Mouse (Mus musculus): ENCODE data around the gene Maco1. TPM values are rescaled to one million over a fixed set of nuclear protein-coding genes. Genes with fewer than 3 reads are reported as not detected.
A peak's percentile ranks its signal among the peaks of the same experiment; 100 is the strongest.
"Not testable (repeated sequence)": the region's sequence is repeated elsewhere in the genome, so short reads cannot be mapped to it uniquely, and the experiment has no call there.

The Maco1 gene
- total RNA-seq, 2 experiments from 2014 or later, result 22.1 to 25.5 TPM

- DNase-seq; intact Hi-C loops (cut with DNase I): not testable (repeated sequence)
These were observed 27.3 kb downstream of the Maco1 start for GRCm38 (mm10) chr4:134825864-134826263.

- DNase-seq, result no peak
- intact Hi-C loops (cut with DNase I), result loop anchor here (5.0 kb wide), 1 partner anchor 54 kb away; no protein-coding TSS in a partner anchor
These were observed 29.6 kb downstream of the Maco1 start for GRCm38 (mm10) chr4:134823560-134823959.

- DNase-seq, result no peak
These were observed 32.1 kb downstream of the Maco1 start for GRCm38 (mm10) chr4:134821061-134821460.

GRCm38 (mm10) chr4:134817706-134818105, 35.4 kb downstream of the Maco1 start:
- intact Hi-C loops (cut with DNase I), result no loop called here
- no peak for DNase-seq

More at GRCm38 (mm10) chr4:134821061-134821460, 32.1 kb downstream of the Maco1 start:
- intact Hi-C loops (cut with DNase I), result loop anchor here (5.0 kb wide), 1 partner anchor 56 kb away; no protein-coding TSS in a partner anchor

GRCm38 (mm10) chr4:134814229-134814571, 38.9 kb downstream of the Maco1 start:
- intact Hi-C loops (cut with DNase I), result no loop called here
- DNase-seq, result peak in 1 of 2 experiments; percentile 38

GRCm38 (mm10) chr4:134813406-134814228, 39.5 kb downstream of the Maco1 start:
- DNase-seq, result no peak
- intact Hi-C loops (cut with DNase I), result no loop called here

- intact Hi-C loops (cut with DNase I), result no loop called here
- DNase-seq, result peak; percentile 82 to 89
These were observed 48.4 kb downstream of the Maco1 start for GRCm38 (mm10) chr4:134804765-134805164.

- intact Hi-C loops (cut with DNase I), result no loop called here
- no peak for DNase-seq
These were observed 50.4 kb downstream of the Maco1 start for GRCm38 (mm10) chr4:134802765-134803164.

- intact Hi-C loops (cut with DNase I), result no loop called here
- DNase-seq, result no peak
These were observed 51.0 kb downstream of the Maco1 start for GRCm38 (mm10) chr4:134802155-134802554.

- intact Hi-C loops (cut with DNase I), result no loop called here
- DNase-seq, result no peak
These were observed 52.5 kb downstream of the Maco1 start for GRCm38 (mm10) chr4:134800693-134801092.

- intact Hi-C loops (cut with DNase I), result no loop called here
- DNase-seq, result no peak
These were observed 53.0 kb downstream of the Maco1 start for GRCm38 (mm10) chr4:134800098-134800497.

- peak; percentile 81 to 84 for DNase-seq
- intact Hi-C loops (cut with DNase I), result loop anchor here (5.0 kb wide), 1 partner anchor 257 kb away; no protein-coding TSS in a partner anchor
These were observed 53.9 kb downstream of the Maco1 start for GRCm38 (mm10) chr4:134799272-134799671.

- intact Hi-C loops (cut with DNase I), result loop anchor here (5.0 kb wide), 1 partner anchor 257 kb away; no protein-coding TSS in a partner anchor
- no peak for DNase-seq
These were observed 54.3 kb downstream of the Maco1 start for GRCm38 (mm10) chr4:134798861-134799260.

- no peak for DNase-seq
- intact Hi-C loops (cut with DNase I), result loop anchor here (5.0 kb wide), 1 partner anchor 255 kb away; no protein-coding TSS in a partner anchor
These were observed 55.5 kb downstream of the Maco1 start for GRCm38 (mm10) chr4:134797621-134798020.

GRCm38 (mm10) chr4:134796581-134797361, 56.4 kb downstream of the Maco1 start:
- DNase-seq, result no peak
- intact Hi-C loops (cut with DNase I), result loop anchor here (5.0 kb wide), 1 partner anchor 254 kb away; no protein-coding TSS in a partner anchor

GRCm38 (mm10) chr4:134795819-134796485, 57.2 kb downstream of the Maco1 start:
- intact Hi-C loops (cut with DNase I), result loop anchor here (5.0 kb wide), 1 partner anchor 254 kb away; no protein-coding TSS in a partner anchor
- no peak for DNase-seq

GRCm38 (mm10) chr4:134794959-134795358, 58.2 kb downstream of the Maco1 start:
- intact Hi-C loops (cut with DNase I), result loop anchor here (5.0 kb wide), 2 partner anchors 233 to 253 kb away; no protein-coding TSS in a partner anchor
- DNase-seq, result not testable (repeated sequence)

- intact Hi-C loops (cut with DNase I), result loop anchor here (2.0 to 5.0 kb wide), 3 partner anchors 41 to 231 kb away; no protein-coding TSS in a partner anchor
- peak; percentile 68 to 72 for DNase-seq
These were observed 59.8 kb downstream of the Maco1 start for GRCm38 (mm10) chr4:134793213-134793956.

- intact Hi-C loops (cut with DNase I), result loop anchor here (2.0 to 5.0 kb wide), 3 partner anchors 39 to 229 kb away; no protein-coding TSS in a partner anchor
- DNase-seq, result no peak
These were observed 61.4 kb downstream of the Maco1 start for GRCm38 (mm10) chr4:134791731-134792130.
